Mouse (Mus musculus): ENCODE data around the gene Ngrn. TPM values are rescaled to one million over a fixed set of nuclear protein-coding genes. Genes with fewer than 3 reads are reported as not detected.

Ngrn gene
- 10 to 100 TPM; 24.4 to 24.6 TPM for total RNA-seq (2021)
- long read RNA-seq, experiment 1, transcript Ngrn-201 (3 exons, 1,317 nt): major isoform, 25 of 33 reads
- long read RNA-seq, experiment 1, transcript Ngrn-202 (2 exons, 1,709 nt): minor isoform, 7 of 33 reads
- long read RNA-seq, experiment 1, partial matches to known transcripts: 1 of 33 reads
- long read RNA-seq, experiment 1, other reads (novel, unspliced or antisense): 0 of 33 reads
- long read RNA-seq, experiment 2, transcript Ngrn-201 (3 exons, 1,317 nt): major isoform, 22 of 24 reads
- long read RNA-seq, experiment 2, partial matches to known transcripts: 0 of 24 reads
- long read RNA-seq, experiment 2, other reads (novel, unspliced or antisense): 0 of 24 reads

GRCm38 (mm10) chr7:80260625-80261371 lies at the start of gene Ngrn:
Gene Ngrn (plus strand): TSS chr7:80261215.
- DNase-seq (ENCODE audit: low spot score in 2 of 2): peak; percentile 67 to 86

GRCm38 (mm10) chr7:80213604-80214003 lies 47.4 kb upstream of the Ngrn start:
- no peak for DNase-seq (ENCODE audit: low spot score in 2 of 2)

GRCm38 (mm10) chr7:80214459-80214858 lies 46.6 kb upstream of the Ngrn start:
- no peak for DNase-seq (ENCODE audit: low spot score in 2 of 2)

- DNase-seq (ENCODE audit: low spot score in 2 of 2): peak; percentile 52 to 75
Observed at GRCm38 (mm10) chr7:80215398-80215797, 45.6 kb upstream of the Ngrn start.

- no peak for DNase-seq (ENCODE audit: low spot score in 2 of 2)
Observed at GRCm38 (mm10) chr7:80216566-80216965, 44.4 kb upstream of the Ngrn start.

- no peak for DNase-seq (ENCODE audit: low spot score in 2 of 2)
Observed at GRCm38 (mm10) chr7:80218666-80219065, 42.3 kb upstream of the Ngrn start.

- DNase-seq (ENCODE audit: low spot score in 2 of 2): peak in 1 of 2 experiments; percentile 9
Observed at GRCm38 (mm10) chr7:80220237-80220797, 40.7 kb upstream of the Ngrn start.

GRCm38 (mm10) chr7:80221179-80221750 lies 39.8 kb upstream of the Ngrn start:
- DNase-seq (ENCODE audit: low spot score in 2 of 2): no peak

- no peak for DNase-seq (ENCODE audit: low spot score in 2 of 2)
Observed at GRCm38 (mm10) chr7:80227065-80227464, 34.0 kb upstream of the Ngrn start.

GRCm38 (mm10) chr7:80230196-80230595 lies 30.8 kb upstream of the Ngrn start:
- DNase-seq (ENCODE audit: low spot score in 2 of 2): no peak

GRCm38 (mm10) chr7:80231971-80232488 lies 29.0 kb upstream of the Ngrn start:
- no peak for DNase-seq (ENCODE audit: low spot score in 2 of 2)

- DNase-seq (ENCODE audit: low spot score in 2 of 2): peak; percentile 95
Observed at GRCm38 (mm10) chr7:80232489-80233029, 28.5 kb upstream of the Ngrn start, which contains the start of the genes Cib1 and Gdpgp1. Gene Cib1 (minus strand): TSS chr7:80232813. Gene Gdpgp1 (plus strand): TSS chr7:80232865.

GRCm38 (mm10) chr7:80233799-80234198 lies 27.2 kb upstream of the Ngrn start:
- peak in 1 of 2 experiments; percentile 9 for DNase-seq (ENCODE audit: low spot score in 2 of 2)

GRCm38 (mm10) chr7:80238542-80238941 lies 22.5 kb upstream of the Ngrn start:
- DNase-seq (ENCODE audit: low spot score in 2 of 2): no peak

GRCm38 (mm10) chr7:80241661-80242060 lies 19.4 kb upstream of the Ngrn start:
- no peak for DNase-seq (ENCODE audit: low spot score in 2 of 2)

- DNase-seq (ENCODE audit: low spot score in 2 of 2): no peak
Observed at GRCm38 (mm10) chr7:80244851-80245250, 16.2 kb upstream of the Ngrn start.

- DNase-seq (ENCODE audit: low spot score in 2 of 2): peak; percentile 85 to 95
Observed at GRCm38 (mm10) chr7:80246148-80246721, 14.8 kb upstream of the Ngrn start, which contains the start of gene Ttll13. Gene Ttll13 (plus strand): TSS chr7:80246376.

GRCm38 (mm10) chr7:80246859-80247258 lies 14.2 kb upstream of the Ngrn start:
- DNase-seq (ENCODE audit: low spot score in 2 of 2): no peak

- no peak for DNase-seq (ENCODE audit: low spot score in 2 of 2)
Observed at GRCm38 (mm10) chr7:80252437-80252836, 8.6 kb upstream of the Ngrn start.

- DNase-seq (ENCODE audit: low spot score in 2 of 2): no peak
Observed at GRCm38 (mm10) chr7:80252886-80253285, 8.1 kb upstream of the Ngrn start.

GRCm38 (mm10) chr7:80255981-80256380 lies 5.0 kb upstream of the Ngrn start:
- DNase-seq (ENCODE audit: low spot score in 2 of 2): no peak
